Mouse (Mus musculus) bone marrow, adult 2 months (tissue): ENCODE measurements around the gene Slc15a5.

ENCODE experiments used
- CTCF ChIP-seq: fragments of 200-500 bp; IDR thresholded peaks from 2 replicates; pipeline ENCODE4 v1.5.1; 2011; ENCODE audit warnings: low read length, control low read depth; ENCODE audit not compliant: control insufficient read depth, insufficient read depth
- POLR2A ChIP-seq: fragments of 200-500 bp; IDR thresholded peaks from 2 replicates; pipeline ENCODE4 v1.6.1; 2011; ENCODE audit warnings: low read depth, mild to moderate bottlenecking, control low read depth, low read length, borderline replicate concordance; ENCODE audit not compliant: control insufficient read depth

- no peak for TF ChIP-seq CTCF
- TF ChIP-seq POLR2A, result no peak
Measured at GRCm38 (mm10) chr6:138011955-138012354, 67.8 kb downstream of the Slc15a5 start.
